Mouse (Mus musculus) cerebellum, adult 11 months (tissue): Measurements from ENCODE around the gene Ttc9c.
A peak's percentile ranks its signal among the peaks of the same experiment; 100 is the strongest.

ENCODE experiments used
- DNase-seq: peaks from one replicate; pipeline ENCODE4 v3.0.0; 2022

Ttc9c gene

DNA sequence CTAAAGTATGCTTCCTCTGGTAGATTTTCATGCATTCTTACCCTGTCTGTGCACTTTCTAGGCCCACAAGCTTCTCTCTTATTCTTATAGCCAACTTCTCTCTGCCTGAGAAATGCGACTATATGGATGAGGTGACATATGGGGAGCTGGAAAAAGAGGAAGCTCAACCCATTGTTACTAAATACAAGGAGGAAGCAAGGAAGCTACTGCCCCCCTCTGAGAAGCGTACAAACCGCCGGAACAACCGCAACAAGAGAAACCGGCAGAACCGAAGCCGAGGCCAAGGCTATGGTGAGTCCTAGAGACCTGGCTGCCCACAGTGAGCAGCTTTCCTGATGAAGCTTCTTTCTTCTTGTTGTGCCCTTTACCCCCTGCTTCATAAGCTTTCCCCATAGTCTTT is 10.5 kb upstream of the Ttc9c start, which contains the start of gene AC129217.1:
Gene AC129217.1, plus strand, starts transcription at position 114 of the 400 bp plus-strand sequence.
- no peak for DNase-seq

DNA sequence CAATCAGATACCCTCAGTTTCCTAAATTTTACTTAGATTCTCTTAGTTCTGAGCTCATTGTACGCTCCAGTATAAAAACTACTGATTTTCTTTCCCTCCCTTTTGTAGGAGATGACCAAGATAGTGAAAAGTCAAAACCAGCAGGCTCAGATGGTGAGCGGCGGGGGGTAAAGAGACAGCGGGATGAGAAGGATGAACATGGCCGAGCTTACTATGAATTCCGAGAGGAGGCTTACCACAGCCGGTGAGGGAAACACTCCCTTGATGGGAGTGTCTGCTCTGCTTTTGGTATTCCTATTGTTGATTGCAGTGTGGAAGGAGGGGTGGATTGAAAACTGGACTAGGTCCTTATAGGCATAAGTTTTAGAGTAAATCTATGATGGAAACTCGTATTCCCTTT is 3.6 kb upstream of the Ttc9c start:
- peak; percentile 56 for DNase-seq

DNA sequence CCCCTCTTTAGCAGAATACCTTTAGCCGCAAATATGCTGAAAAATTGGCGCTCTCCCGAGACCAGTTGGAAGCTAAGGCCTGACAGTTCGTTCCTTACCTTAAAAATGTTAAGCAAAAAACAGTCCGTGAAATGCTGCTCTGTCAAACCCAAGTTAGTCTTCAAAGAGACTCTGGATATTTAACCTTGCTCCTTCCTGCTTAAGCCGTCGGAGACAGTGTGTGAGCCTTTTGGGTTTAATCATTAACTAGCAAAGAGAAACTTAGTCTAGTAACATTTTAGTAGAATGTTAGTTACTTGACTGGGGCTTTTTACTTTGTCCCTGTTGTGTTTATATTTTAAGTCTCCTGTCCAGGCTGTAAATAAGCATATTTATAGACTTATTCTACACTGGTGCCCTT is 2.0 kb upstream of the Ttc9c start:
- no peak for DNase-seq

DNA sequence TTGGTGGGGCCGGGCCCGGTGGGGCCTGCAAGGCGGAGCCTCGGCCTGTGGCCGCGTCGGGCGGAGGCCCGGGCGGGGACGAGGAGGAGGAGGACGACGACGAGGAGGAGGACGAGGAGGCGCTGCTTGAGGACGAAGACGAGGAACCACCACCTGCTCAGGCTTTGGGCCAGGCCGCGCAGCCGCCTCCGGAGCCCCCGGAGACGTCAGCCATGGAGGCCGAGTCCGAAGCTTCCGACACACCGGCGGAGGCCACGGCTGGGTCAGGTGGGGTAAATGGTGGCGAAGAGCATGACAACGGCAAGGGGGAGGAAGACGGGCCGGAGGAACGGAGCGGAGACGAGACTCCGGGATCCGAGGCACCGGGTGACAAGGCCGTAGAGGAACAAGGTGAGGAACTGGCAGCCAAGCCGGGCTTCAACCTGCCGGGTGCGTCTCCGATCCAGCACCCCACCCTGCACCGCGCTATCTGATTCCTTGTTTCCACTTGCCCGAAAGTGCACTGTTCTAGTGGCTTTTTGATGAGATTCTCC is 1.4 kb upstream of the Ttc9c start:
- DNase-seq, result no peak

DNA sequence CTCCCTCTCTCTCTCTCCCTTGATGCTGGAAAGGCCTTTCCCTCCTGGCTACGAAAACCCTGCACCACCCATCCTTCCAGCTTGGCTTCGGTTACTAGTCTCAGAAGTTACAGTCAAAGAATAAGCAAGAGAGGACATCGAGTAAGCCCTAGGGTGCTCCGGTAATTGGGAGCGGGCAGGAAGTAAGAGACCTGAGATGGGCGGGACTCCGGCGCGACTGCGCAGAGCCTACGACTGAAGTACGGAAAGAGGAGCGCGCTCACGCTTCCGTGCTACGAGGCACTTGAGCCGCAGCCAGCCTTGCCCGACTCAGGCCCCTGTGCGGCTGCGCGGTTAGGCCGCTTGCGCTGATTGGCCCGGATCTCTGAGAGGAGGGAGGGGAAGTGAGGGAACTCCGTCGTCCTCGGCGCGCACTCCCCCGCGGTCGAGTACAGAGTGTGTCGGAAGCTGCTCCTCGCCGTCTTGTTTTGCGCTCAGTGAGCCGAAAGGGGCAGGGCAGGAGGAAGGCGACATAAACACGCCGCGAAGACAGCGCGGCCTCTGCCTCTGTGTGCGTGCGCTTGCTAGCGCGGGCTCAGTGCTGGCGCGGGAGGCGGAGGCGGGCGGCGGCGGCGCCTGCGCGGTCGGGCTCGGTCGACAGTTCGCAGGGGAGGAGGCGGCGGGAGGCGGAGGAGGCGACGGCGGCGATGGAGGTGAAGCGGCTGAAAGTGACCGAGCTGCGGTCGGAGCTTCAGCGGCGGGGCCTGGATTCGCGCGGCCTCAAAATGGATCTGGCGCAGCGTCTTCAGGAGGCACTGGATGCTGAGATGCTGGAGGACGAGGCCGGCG is 677 bp upstream of the Ttc9c start, which contains the start of gene Hnrnpul2:
Gene Hnrnpul2, plus strand, starts transcription at position 415 of the 828 bp plus-strand sequence.
- peak; percentile 98 for DNase-seq

DNA sequence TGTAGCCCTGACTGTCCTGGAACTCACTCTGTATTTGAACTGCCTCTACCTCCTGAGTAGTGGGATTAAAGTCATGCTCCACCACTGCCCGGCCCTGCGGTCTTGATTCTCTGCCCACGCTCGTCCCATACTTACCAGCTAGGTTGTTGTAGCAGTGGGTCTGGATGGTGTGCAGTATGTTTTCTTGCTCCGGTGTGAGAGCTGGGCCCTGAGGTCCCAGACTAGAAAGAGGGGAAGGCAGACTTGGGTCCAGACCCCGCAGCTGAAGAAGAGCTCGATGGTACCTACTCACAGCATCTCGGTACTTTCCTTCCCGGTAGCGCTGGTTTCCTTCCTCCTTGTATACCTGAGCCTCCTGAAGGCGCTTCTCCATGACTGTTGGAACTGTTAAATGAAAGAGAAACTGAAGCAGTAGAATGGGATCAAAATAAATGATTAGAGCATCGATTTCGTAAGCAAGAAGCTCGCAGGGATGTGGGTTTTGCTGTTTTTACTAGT is 783 bp downstream of the Ttc9c start:
- DNase-seq, result no peak

DNA sequence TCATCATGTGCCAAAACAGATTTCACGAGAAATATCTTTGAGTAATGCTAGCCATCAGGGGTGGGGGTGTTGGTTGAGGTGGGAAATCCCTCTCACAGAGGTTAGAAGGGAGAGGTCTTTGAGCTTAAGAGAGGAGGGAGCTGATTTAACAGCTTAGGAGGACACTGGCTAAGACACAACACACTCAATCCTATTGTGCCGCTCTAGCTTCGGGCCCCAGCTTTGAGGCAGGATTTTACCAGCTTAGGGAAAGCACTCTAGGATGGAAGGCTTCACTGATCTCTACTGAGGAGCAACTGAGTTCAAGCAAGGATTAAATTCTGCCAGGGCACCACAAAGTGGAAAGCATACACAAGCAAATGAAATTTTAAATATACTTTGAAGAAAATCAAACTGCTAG is 2.1 kb downstream of the Ttc9c start:
- DNase-seq, result no peak

DNA sequence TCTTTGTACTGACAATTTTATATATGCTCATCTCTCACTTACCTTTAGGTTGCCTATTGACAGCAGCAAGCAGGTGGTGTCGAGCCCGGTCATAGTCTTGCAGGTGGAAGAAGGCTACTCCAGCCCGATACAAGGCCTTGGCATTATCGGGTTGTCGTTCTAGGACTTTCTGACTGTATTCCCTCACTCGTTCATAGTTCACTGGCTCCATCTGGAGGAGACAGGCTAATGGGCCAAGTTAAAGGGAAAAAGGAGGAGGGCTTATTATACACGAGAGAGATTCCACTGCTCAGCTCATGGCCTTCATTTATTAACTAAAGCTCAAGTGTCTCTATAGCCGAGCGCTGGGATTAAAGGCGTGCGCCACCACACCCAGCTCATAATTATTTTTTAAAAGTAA is 3.3 kb downstream of the Ttc9c start:
- DNase-seq, result no peak

DNA sequence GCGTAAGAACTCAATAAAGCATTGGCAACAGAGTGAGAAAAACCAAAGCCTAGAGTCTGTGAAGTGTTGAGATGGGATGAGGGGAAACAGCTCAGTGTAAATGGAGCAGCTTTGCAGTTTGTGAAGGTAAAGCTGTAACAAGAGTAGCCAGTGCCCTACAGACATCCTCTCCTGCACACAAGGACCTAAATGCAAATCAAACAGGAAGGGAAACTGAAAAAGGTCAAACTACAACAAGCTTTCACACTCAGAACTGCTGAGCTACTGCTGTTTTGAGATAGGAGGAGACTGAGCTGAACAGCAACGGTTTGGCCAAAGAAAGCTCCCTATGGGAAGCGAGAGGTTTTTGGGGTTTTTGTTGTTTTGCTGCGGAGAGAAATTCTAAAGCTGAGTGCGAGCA is 12.3 kb downstream of the Ttc9c start:
- no peak for DNase-seq

DNA sequence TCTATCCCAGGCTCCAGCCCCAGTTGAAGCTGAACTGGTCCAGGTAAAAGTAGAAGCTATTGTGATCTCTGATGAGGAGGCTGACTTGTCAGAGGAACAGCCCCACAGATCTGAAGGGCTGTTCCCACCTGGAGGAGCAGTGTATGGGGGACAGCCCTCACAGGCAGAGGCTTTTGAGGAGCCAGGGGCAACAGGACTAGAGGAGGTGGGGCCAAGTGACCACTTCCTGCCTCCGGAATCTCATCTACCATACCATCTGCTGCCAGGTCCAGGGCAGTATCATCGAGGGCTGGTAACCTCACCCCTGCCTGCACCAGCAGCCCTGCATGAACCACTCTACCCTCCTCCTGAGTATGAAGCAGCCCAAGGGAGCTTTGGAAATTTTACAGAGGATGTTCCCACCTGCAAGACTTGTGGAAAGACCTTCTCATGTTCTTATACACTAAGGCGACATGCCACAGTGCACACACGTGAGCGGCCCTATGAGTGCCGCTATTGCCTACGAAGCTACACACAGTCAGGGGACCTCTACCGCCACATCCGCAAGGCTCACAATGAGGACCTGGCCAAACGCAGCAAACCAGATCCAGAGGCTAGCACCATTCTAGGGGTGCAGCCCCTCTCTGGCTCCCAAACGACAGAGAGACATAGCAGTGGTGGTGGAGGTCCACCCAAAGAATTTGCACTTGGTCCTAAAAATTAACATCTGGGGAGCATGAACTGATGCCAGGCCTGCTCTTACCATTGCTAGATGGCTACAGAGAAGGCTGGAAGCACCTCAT is 15.1 kb downstream of the Ttc9c start:
- no peak for DNase-seq

DNA sequence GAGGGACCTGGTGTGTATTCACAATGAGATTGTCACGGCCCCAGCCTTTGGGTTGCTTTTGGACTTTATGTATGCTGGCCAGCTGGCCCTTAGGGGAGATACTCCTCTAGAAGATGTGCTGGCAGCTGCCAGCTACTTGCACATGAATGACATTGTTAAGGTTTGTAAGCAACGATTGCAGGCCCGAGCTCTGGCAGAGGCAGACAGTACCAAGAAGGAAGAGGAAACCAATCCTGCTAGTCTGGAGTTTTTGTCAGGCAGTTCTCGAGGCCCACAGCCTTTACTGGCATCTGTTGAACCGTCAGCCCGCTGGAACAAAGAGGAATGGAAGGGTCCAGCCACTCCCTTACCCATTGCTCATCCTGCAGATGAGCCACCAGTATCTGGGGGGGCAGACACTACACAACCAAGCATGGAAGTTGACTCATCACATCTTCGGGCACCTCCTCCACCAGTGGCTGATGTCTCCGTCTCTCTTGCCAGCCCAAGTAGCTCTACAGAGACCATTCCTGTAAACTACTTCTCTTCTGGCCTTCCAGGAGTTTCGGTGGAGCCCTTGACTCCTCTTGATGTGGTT is 15.8 kb downstream of the Ttc9c start:
- DNase-seq, result no peak

DNA sequence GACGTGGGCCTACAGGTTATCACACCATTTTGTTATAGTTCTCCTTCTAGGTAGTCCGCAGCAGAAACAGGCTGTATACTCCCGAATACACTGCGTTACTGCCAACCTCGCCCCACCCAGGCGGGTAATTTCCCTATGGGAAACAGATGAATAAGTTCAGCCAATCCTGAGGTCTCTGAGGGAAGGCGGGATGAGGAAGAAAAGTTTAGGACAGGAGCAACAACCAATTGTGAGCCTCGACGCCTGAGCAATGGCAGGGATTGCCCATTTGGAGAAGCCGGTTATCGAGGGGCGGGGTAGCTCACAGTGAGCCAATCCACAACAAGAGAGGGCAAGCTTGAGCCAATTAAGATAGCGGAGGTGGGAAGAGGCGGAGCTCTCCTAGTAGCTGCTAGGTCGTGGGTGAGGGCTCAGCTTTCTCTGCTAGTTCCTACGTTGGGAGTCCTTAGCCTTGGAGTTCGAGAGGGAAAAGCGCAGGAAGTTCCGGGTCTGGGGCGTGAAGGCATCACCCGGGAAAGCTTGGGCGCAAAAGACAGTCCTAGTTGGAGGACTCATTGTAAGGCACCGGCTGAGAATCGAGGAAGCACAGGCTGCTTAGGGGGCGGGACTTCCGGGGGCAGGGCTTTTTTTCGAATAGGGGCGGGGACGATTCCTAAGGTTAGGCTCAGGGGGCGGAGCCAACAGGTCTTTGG is 16.9 kb downstream of the Ttc9c start, which contains the start of gene Zbtb3:
Gene Zbtb3, plus strand, starts transcription at position 426 of the 692 bp plus-strand sequence.
- peak; percentile 94 for DNase-seq

DNA sequence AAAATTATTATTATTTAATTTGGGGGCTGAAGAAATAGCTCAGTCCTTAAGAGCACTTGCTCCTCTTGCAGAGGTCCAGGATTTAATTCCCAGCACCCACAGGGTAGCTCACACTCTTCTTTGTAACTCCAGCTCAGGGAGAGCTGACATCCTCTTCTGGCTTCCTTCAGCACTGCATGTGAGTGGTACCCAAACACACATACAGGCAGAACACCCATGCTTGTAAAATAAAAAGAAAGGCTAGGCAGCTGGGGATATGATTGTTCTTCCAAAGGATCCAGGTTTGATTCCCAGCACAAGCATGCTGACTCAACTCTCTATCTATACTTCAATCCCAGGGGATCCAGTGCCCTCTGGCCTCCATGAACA is 20.2 kb downstream of the Ttc9c start:
- DNase-seq, result no peak

DNA sequence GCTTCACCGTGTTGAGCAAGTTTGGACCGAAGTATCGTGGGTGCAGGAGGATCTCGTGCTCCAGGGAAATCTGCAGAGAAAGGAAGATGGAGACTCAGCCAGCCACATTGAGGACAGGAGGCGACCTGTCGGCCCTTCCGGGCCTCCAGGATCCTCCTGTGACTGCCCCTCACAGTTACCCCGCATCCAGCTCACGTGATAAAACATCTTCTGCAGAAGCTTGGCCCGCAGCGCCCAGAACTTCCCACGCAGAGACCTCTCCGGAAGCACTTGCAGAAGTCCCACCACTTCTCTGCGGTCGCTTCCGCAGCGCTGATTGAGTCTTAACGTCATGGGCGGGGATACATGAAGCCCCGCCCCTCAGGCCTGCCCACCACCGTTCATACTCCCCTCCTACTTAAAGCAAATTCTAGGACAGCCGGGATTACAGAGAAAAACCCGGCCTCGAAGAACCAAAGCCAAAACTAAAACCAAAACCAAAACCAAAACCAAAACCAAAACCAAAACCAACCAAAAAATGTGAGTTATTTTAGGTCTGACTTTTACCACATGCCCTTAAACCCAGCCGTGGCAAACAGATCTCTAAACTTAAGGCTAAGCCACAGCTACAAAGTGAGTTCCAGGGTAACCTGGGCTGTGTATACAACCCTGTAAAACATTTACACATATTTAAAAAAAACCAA is 20.7 kb downstream of the Ttc9c start, which contains the start of gene Polr2g:
Gene Polr2g, minus strand, starts transcription at position 314 of the 683 bp plus-strand sequence.
- peak; percentile 86 for DNase-seq

DNA sequence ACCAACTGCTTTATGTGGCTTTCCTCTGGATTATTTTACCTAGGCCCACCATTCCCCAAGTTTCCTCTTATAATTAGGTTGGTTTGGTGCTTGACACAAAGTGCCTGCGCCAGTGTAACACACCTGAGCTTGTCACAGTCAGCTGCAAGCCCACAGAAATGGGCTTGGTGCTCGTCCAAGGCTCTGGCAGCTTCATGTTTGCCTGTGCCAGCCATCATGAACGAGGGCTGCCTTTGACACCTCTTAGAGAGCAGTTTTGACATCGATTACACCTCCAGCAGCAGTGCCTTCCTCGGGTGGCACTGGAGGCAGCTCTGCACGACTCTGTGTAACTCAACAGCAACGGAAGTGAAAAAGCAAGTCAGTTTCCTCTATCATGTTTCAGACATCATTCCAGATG is 29.0 kb downstream of the Ttc9c start:
- no peak for DNase-seq

DNA sequence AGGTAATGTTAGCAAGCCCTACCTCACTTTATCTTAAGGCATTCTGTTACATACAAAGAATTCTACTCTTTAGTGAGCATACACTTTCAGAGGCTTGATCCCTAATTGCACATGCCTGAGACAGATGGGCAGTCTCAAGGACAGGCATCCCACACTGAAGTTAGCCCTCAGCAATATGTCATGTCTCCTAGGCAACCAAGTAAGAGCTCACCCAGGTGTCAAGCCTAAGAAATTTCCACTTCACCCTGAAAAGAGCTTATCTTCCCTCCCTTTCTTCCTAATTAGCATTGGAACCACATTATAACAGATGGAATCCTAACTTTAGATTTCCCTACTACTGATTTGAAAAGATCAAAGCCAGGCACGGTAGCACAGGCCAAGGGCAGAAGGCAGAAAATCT is 30.0 kb downstream of the Ttc9c start:
- no peak for DNase-seq

DNA sequence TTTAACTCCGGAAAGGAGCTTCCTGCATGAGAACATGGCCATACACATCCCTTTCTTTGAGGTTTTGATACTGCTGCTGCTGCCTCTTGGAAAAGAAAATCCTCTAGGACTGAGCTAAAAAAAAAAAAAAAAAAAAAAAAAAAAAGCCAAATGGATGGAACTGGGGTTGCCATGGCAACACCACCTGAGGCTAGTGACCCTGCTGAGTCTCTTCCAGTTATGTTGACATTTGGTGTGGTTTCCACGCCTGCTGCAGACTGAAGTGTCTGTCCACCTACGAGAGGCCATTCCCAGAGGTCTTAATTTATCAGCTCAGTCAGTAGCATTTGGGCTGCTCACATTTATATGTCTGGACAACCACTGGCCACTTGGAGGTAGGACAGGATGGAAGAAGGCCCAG is 30.6 kb downstream of the Ttc9c start:
- DNase-seq, result no peak

DNA sequence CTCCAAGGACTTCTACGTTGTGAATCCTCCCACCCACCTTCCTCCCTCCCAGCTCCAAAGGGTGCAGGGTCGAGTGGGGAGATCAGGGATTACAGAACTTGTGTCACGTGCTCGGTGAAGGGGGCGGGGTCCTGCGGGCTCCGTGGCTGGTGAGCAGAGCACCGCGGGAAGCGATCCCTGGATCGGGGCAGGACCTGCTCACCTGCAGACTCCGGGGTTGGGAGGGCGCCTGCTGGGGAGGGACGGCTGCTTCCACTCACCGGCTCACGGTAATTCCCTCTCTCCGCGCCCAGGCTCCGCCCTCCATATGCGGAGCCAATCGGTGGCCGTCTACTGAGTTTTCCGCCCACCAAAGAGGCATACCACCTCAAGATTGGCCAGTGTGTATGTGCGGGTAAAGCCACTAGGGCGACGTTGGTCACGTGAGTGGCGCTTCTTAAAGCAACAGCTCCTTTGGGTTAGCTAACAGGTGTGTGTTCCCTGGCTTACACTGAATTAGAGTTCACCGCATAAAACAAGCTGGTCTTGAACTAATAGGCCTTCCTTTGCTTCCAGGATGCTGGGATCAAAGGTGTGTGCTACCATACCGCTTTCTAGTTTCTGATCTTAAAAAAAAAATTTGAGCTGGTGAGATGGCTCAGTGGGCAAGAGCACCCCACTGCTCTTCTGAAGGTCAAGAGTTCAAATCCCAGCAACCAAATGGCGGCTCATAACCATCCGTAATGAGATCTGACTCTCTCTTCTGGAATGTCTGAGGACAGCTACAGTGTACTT is 32.9 kb downstream of the Ttc9c start, which contains the start of gene Taf6l:
Gene Taf6l, minus strand, starts transcription at position 410 of the 774 bp plus-strand sequence.
- peak; percentile 88 for DNase-seq

DNA sequence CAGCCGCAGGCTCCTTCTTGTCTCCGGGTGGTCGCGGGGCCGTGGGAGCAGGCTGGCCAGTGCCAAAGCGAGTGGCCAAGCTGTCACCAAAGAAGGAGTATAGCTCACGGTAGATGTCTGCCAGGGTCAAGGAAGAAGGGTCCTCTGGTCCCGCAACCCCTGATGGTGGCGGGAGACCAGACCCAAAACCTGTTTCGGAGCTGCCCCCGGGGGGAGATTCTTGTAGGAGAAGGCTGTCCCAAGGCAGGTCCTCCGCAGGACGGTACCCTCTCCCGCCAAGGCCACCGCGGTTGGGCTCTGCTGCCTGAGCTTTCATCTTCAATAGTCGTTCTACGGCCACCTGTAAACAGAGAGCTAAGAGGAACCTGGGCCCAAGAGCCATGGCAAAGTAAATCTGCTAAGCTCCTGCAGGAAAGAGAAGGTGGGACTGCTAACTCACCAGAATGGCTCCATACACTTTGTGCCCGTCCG is 44.1 kb downstream of the Ttc9c start:
- no peak for DNase-seq

DNA sequence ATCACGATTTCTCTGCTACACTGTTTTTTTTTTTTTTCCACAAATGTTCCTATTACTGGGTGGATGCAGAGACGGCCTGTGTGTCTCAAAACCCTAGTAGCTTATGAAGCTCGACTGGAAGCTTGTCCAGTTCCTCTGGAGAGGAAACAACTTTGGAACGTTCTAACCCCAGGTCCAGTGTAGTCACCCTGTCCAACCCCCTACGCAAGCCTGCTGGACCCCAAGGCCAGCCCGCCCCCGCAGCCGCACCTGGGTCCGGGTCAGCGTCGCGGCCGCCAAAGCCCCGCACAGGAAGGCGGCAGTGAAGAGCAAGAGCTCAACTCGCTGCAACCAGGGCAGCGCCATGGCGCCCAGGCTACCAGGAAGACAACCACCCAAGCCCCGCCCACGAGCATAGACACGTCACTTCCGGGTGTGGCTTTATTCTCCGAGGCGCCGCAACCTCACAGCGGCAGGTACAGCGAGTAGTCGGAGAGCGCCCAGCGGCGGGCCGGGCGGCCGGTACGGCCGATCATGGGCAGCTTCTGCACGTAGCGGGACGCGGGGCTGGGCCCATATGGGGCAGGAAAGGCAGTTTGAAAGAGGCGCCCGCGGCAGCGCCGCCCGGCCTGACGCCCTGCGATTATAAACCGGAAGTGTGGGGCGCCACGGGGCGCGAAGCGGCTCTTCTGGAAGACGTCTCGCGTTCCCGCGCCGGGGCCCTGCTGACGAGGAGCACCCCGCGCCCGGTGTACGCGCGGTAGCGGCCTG is 44.9 kb downstream of the Ttc9c start, which contains the start of gene Tmem179b:
Gene Tmem179b, minus strand, starts transcription at position 382 of the 750 bp plus-strand sequence.
- peak; percentile 96 for DNase-seq
